In genomic region chr12:17544209-17545106, GRCm38 (mm10) we compare ENCODE assay signal across 7 mouse cellular contexts. TPM values are rescaled to one million over a fixed set of nuclear protein-coding genes. Genes with fewer than 3 reads are reported as not detected.
DNase-seq lines count a peak whose midpoint lies in the region; ATAC-seq lines count a peak whose summit lies in the region.

Gene Odc1, plus strand, starts transcription at chr12:17544794.

- H3K4me3 ChIP-seq in limb, embryonic 10.5 days: peak within 1 kb of the TSS; percentile 93
- peak within 1 kb of the TSS; percentile 88 for H3K4me3 ChIP-seq in midbrain, embryonic 13.5 days (replicated peaks)

- H3K9me3 ChIP-seq in limb, embryonic 10.5 days (replicated peaks): no peaks in the 10 kb centered on the region
- no peaks in the 10 kb centered on the region for H3K9me3 ChIP-seq in midbrain, embryonic 13.5 days

- H3K36me3 ChIP-seq in limb, embryonic 10.5 days: peaks cover 29% of the 10 kb centered on the region
- peaks cover 25% of the 10 kb centered on the region for H3K36me3 ChIP-seq in midbrain, embryonic 13.5 days

- no peaks in the 10 kb centered on the region for H3K27me3 ChIP-seq in limb, embryonic 10.5 days (ENCODE audit: low read depth, poor library complexity, severe bottlenecking)
- H3K27me3 ChIP-seq in midbrain, embryonic 13.5 days: no peaks in the 10 kb centered on the region

- H3K9ac ChIP-seq in midbrain, embryonic 13.5 days (replicated peaks): peak within 1 kb of the TSS; percentile 94

- DNase-seq in adrenal gland, adult 8-10 months: peak; percentile 95
- peak; percentile 99 for DNase-seq in embryo, embryonic 9.5 days (ENCODE audit: extremely low spot score)
- DNase-seq in gonadal fat pad, adult 2 months (ENCODE audit: low read depth): no peak
- peak; percentile 96 for DNase-seq in kidney, adult 11 months
- DNase-seq in limb, embryonic 10.5 days (ENCODE audit: low spot score): peak; percentile 99
- peak; percentile 99 for DNase-seq in spleen, adult 12 weeks (ENCODE audit: low spot score)

- peak; percentile 97 for ATAC-seq in midbrain, embryonic 13.5 days

- peak within 1 kb of the TSS; percentile 99 for H3K27ac ChIP-seq in limb, embryonic 10.5 days
- H3K27ac ChIP-seq in midbrain, embryonic 13.5 days: peak within 1 kb of the TSS; percentile 94

- peak within 1 kb of the TSS; percentile 72 for H3K4me2 ChIP-seq in midbrain, embryonic 13.5 days (replicated peaks)

- peaks cover 12% of the 10 kb centered on the region for H3K4me1 ChIP-seq in limb, embryonic 10.5 days
- peaks cover 28% of the 10 kb centered on the region for H3K4me1 ChIP-seq in midbrain, embryonic 13.5 days (replicated peaks)

- 1% methylated on average over 97 of the region's 98 CpGs for WGBS in limb, embryonic 10.5 days
- WGBS in midbrain, embryonic 13.5 days: under 1% methylated on average over 78 of the region's 98 CpGs

RNA-seq across cellular contexts. Expression of gene Odc1, which starts in this region (rescaled TPM):
- total RNA-seq in adrenal gland, adult 8-10 months (2022): 100 to 1,000 TPM; 298 to 415 (median 329) TPM
- polyA plus RNA-seq in gonadal fat pad, adult 2 months (2012; rRNA removed): 102 and 131 TPM in 2 replicates
- 289 and 351 TPM in 2 replicates for polyA plus RNA-seq in limb, embryonic 10.5 days (2016; fragmentation: Nextera tagmentation; extraction: Ambion mirVana)
- polyA plus RNA-seq in midbrain, embryonic 13.5 days (2015; fragmentation: Nextera tagmentation; extraction: Ambion mirVana): 185 and 189 TPM in 2 replicates
